In genomic region chr8:126588636-126589506, GRCm38 (mm10) we compare ENCODE assay signal across 8 mouse cellular contexts. TPM values are rescaled to one million over a fixed set of nuclear protein-coding genes. Genes with fewer than 3 reads are reported as not detected.
DNase-seq lines count a peak whose midpoint lies in the region; ATAC-seq and TF ChIP-seq lines count a peak whose summit lies in the region.

No protein-coding gene starts in this region.

- H3K9ac ChIP-seq in liver, embryonic 11.5 days (ENCODE audit: low read depth, low read length): peak overlapping the region; percentile 41
- H3K9ac ChIP-seq in stomach, postnatal 0 days (ENCODE audit: low read length): peak overlapping the region; percentile 74

- peak overlapping the region; percentile 100 for H3K27ac ChIP-seq in gastrocnemius, adult 2 months
- H3K27ac ChIP-seq in brown adipose tissue, adult 24 weeks (replicated peaks; ENCODE audit: low read depth, low read length): peak overlapping the region; percentile 81
- peak overlapping the region; percentile 90 for H3K27ac ChIP-seq in liver, embryonic 11.5 days (ENCODE audit: low read depth, low read length)
- H3K27ac ChIP-seq in stomach, postnatal 0 days (replicated peaks): peak overlapping the region; percentile 92

- H3K4me3 ChIP-seq in gastrocnemius, adult 2 months: peak overlapping the region; percentile 99
- peak overlapping the region; percentile 54 for H3K4me3 ChIP-seq in brown adipose tissue, adult 24 weeks (ENCODE audit: insufficient read depth, low read depth, low read length)
- peak overlapping the region; percentile 100 for H3K4me3 ChIP-seq in liver, embryonic 11.5 days (ENCODE audit: low read depth, low read length)
- H3K4me3 ChIP-seq in stomach, postnatal 0 days (ENCODE audit: low read depth, low read length): peak overlapping the region; percentile 100

- peaks cover 16% of the 10 kb centered on the region for H3K36me3 ChIP-seq in liver, embryonic 11.5 days (ENCODE audit: control insufficient read depth, insufficient read depth, low read length)
- H3K36me3 ChIP-seq in stomach, postnatal 0 days (ENCODE audit: control insufficient read depth, insufficient read depth, low read length): peaks cover 29% of the 10 kb centered on the region; the same call in 1 of the 2 replicates

- TF ChIP-seq CTCF in gastrocnemius, adult 2 months (IDR thresholded peaks at IDR 0.05): no peak
- no peak for TF ChIP-seq CTCF in stomach, postnatal 0 days (IDR thresholded peaks at IDR 0.05; ENCODE audit: low read depth)

- peak overlapping the region; percentile 99 for H3K4me2 ChIP-seq in liver, embryonic 11.5 days
- peak overlapping the region; percentile 91 for H3K4me2 ChIP-seq in stomach, postnatal 0 days (replicated peaks; ENCODE audit: low read depth)

- TF ChIP-seq EP300 in stomach, postnatal 0 days (optimal IDR thresholded peaks at IDR 0.05): no peak

- no peaks in the 10 kb centered on the region for H3K27me3 ChIP-seq in liver, embryonic 11.5 days (replicated peaks; ENCODE audit: control insufficient read depth, insufficient read depth, low read length)
- no peaks in the 10 kb centered on the region for H3K27me3 ChIP-seq in stomach, postnatal 0 days (ENCODE audit: control insufficient read depth, insufficient read depth, low read length)

- 10% methylated on average over 11 of the region's 11 CpGs for WGBS in liver, embryonic 11.5 days
- 8% methylated on average over 11 of the region's 11 CpGs for WGBS in stomach, postnatal 0 days

- H3K4me1 ChIP-seq in brown adipose tissue, adult 24 weeks (ENCODE audit: control insufficient read depth, insufficient read depth, insufficient read length, low read length): peaks cover 19% of the 10 kb centered on the region
- H3K4me1 ChIP-seq in liver, embryonic 11.5 days (replicated peaks; ENCODE audit: control insufficient read depth, insufficient read depth, low read length): peaks cover 36% of the 10 kb centered on the region
- H3K4me1 ChIP-seq in stomach, postnatal 0 days (replicated peaks; ENCODE audit: control insufficient read depth, insufficient read depth): peaks cover 5% of the 10 kb centered on the region; the same call in 1 of the 2 replicates

- H3K9me3 ChIP-seq in liver, embryonic 11.5 days (ENCODE audit: control insufficient read depth, low read length): no peaks in the 10 kb centered on the region
- H3K9me3 ChIP-seq in stomach, postnatal 0 days (ENCODE audit: control insufficient read depth, low read length): no peaks in the 10 kb centered on the region

- intact Hi-C loops in gastrocnemius, adult 2 months (cut with DNase I): loop anchor here (5.0 kb wide), 1 partner anchor 333 kb away; no protein-coding TSS in a partner anchor
- intact Hi-C loops in gastrocnemius, postnatal 14 days (cut with DNase I; ENCODE audit: low total_unique reads): no loop called here
- intact Hi-C loops in heart, postnatal 10 days (cut with DNase I): no loop called here
- intact Hi-C loops in left cerebral cortex, postnatal 10 days (cut with DNase I): loop anchor here (5.0 kb wide), 2 partner anchors 67 to 92 kb away; no protein-coding TSS in a partner anchor

- peak; percentile 52 for DNase-seq in gastrocnemius, adult 2 months
- no peak for DNase-seq in gastrocnemius, postnatal 14 days
- peak; percentile 45 to 50 for DNase-seq in heart, postnatal 10 days
- no peak for DNase-seq in liver, embryonic 11.5 days (ENCODE audit: low spot score)
- DNase-seq in stomach, postnatal 0 days (ENCODE audit: low spot score): peak; percentile 52
- no peak for DNase-seq in left cerebral cortex, postnatal 10 days (ENCODE audit: extremely low spot score in 1 of 2, low spot score in 2 of 2)
- DNase-seq in left cerebral cortex, adult 11 months (ENCODE audit: low spot score): no peak

- peak; percentile 39 for ATAC-seq in liver, embryonic 11.5 days (replicated peaks; ENCODE audit: low FRiP score)
- ATAC-seq in stomach, postnatal 0 days (ENCODE audit: low FRiP score, low TSS enrichment): no peak

RNA-seq across cellular contexts. Expression of gene Irf2bp2, which starts 4.9 kb away (rescaled TPM):
- 10 to 100 TPM; 28.6 to 81.6 TPM for total RNA-seq in gastrocnemius, adult 2 months (2021)
- 10 to 100 TPM; 38.7 to 45.5 TPM for total RNA-seq in gastrocnemius, postnatal 14 days (2021)
- polyA plus RNA-seq in brown adipose tissue, adult 24 weeks (2012; ENCODE audit: insufficient read depth, insufficient read length, missing spikeins): 12.0 and 24.3 TPM in 2 replicates
- total RNA-seq in heart, postnatal 10 days (2021): 100 to 1,000 TPM; 101 to 154 TPM
- polyA plus RNA-seq in liver, embryonic 11.5 days (2014; fragmentation: Nextera tagmentation; extraction: Ambion mirVana): 5.9 and 7.3 TPM in 2 replicates
- polyA plus RNA-seq in stomach, postnatal 0 days (2015; fragmentation: Nextera tagmentation; extraction: Ambion mirVana): 10.1 and 10.2 TPM in 2 replicates
- total RNA-seq in left cerebral cortex, postnatal 10 days (2021): 10 to 100 TPM; 51.2 to 54.6 TPM

Comparison
In these comparisons a context has a peak if more than half of its experiments do, and no peak if none do; other contexts are left out.
1. DNase-seq: peak in gastrocnemius, adult 2 months (single experiment), heart, postnatal 10 days (2 of 2) and stomach, postnatal 0 days (single experiment); none in gastrocnemius, postnatal 14 days (single experiment), liver, embryonic 11.5 days (single experiment), left cerebral cortex, postnatal 10 days (0 of 2) and left cerebral cortex, adult 11 months (single experiment).
2. intact Hi-C loops: an anchor here in gastrocnemius, adult 2 months (5.0 kb wide) and left cerebral cortex, postnatal 10 days (5.0 kb wide); none called in gastrocnemius, postnatal 14 days and heart, postnatal 10 days.
3. Peak in every context shown above with its lines, with median percentiles within 50 percentile points of each other: H3K27ac ChIP-seq and H3K4me3 ChIP-seq.